Mouse (Mus musculus) granulocyte monocyte progenitor cell, adult 5-6 weeks (primary cell): Measurements from ENCODE around the gene Mta1. TPM values are rescaled to one million over a fixed set of nuclear protein-coding genes. Genes with fewer than 3 reads are reported as not detected.

Source experiments
- ATAC-seq: replicated peaks from 2 replicates; pipeline ENCODE4 v1.8.0; 2016; ENCODE audit warnings: mild to moderate bottlenecking, moderate TSS enrichment, inconsistent platforms; ENCODE audit not compliant: poor library complexity, severe bottlenecking
- total RNA-seq, 2 experiments: library from RNA; stranded (forward) in 1 of 2; stranded (reverse) in 1 of 2; fragments of 200-712, 200-1000 nt in 1 of 2; fragments of >200 nt in 1 of 2; fragmentation: Nextera tagmentation in 1 of 2; gene quantifications; 2 replicates each; pipeline ENCODE4 v1.2.3; 2014 to 2017

Mta1 gene
- total RNA-seq, 2 experiments from 2014 or later = 27.6 to 73.6 TPM

GRCm38 (mm10) chr12:113146112-113147057 is 48.3 kb downstream of the Mta1 start, which contains the start of gene Crip1:
Gene Crip1 (plus strand): TSS chr12:113146316.
- peak; percentile 58 for ATAC-seq

- ATAC-seq = no peak
These were observed 49.4 kb downstream of the Mta1 start for GRCm38 (mm10) chr12:113147481-113147880.

- no peak for ATAC-seq
These were observed 50.4 kb downstream of the Mta1 start for GRCm38 (mm10) chr12:113148381-113149035.

- no peak for ATAC-seq
These were observed 51.3 kb downstream of the Mta1 start for GRCm38 (mm10) chr12:113149341-113149740.

DNA sequence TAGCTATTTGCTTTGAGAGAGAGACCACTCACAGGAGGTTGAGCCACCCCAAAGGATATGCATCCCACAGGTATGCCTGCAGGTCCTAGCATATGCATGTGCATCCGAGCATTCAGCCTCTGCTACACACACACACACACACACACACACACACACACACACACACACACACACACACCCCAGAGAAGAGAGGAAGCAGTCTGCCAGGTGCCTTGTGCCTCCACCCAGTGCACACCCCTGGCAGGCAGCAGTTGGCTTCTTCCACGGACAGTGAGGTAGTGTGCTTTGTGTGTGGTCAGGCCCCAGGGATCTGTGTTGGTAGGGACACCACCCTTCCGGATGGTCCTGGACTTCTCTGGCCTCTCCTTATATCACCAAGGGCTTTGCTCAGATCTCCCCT is 51.8 kb downstream of the Mta1 start:
- no peak for ATAC-seq

GRCm38 (mm10) chr12:113150591-113150990 is 52.5 kb downstream of the Mta1 start:
- no peak for ATAC-seq

DNA sequence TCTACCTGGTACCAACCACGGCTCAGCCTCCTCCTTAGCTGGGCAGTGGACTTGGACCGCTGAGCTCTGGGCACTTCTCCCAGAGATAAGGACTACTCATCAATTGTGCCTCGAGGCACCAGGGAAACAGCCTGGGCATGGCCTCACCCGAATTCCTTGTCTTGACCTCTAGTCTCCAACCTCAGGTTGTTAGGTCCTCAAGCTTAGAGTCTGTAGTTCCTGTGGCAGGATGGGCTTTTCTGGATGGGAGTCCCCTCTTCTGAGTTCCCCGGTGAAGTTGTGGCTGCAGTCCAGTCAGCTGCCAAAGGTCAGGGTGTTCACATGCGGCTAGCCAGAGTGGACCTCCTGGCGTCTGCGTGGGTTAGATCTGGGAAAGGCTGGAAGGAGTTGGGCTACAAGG is 53.0 kb downstream of the Mta1 start:
- no peak for ATAC-seq

- ATAC-seq = peak; percentile 17
These were observed 53.7 kb downstream of the Mta1 start for GRCm38 (mm10) chr12:113151661-113152271.

- ATAC-seq = no peak
These were observed 54.2 kb downstream of the Mta1 start for GRCm38 (mm10) chr12:113152272-113152661.

- ATAC-seq = no peak
These were observed 55.0 kb downstream of the Mta1 start for GRCm38 (mm10) chr12:113152991-113153525.

- peak; percentile 15 for ATAC-seq
These were observed 55.9 kb downstream of the Mta1 start for GRCm38 (mm10) chr12:113153971-113154370.

GRCm38 (mm10) chr12:113154747-113155075 is 56.6 kb downstream of the Mta1 start:
- ATAC-seq = no peak

DNA sequence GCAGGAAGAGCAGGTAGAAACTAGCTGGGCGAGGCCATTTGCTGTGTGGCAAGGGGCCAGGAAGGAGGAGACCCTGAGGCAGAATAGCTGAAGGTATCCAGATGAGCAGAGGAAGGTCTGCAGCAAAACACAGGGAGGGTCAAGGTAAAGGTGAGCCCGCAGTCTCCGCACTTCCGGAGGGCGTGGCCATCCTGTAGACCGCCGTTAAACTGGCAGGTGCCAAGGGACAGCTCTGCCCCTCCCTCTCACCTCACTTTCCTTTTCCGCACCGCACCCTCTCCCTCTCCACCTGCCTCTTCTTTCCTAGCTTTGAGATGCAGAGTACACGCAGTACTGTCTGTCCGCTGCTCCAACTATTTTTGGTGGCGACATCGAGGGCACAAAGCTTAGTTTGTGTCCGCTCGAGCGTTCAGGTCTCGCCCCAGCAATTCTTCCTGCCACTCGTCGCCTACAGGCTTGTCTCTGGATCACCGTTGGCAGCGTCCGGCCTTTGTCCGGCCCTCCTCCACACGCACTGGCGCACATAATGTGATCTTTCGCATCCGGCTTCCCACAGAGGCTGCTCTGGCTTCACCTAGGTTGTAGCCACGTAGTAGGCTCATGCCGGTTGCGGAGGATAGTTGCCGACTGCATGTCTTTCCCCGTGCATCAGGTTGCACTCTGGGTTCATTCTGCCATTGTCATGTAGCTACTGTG is 57.1 kb downstream of the Mta1 start:
- no peak; the same call in 1 of the 2 replicates for ATAC-seq

GRCm38 (mm10) chr12:113155887-113156539 is 57.9 kb downstream of the Mta1 start, which contains the start of gene Tedc1:
Gene Tedc1 (plus strand): TSS chr12:113156421.
- peak; percentile 74 for ATAC-seq

- no peak for ATAC-seq
These were observed 58.5 kb downstream of the Mta1 start for GRCm38 (mm10) chr12:113156540-113156929.

DNA sequence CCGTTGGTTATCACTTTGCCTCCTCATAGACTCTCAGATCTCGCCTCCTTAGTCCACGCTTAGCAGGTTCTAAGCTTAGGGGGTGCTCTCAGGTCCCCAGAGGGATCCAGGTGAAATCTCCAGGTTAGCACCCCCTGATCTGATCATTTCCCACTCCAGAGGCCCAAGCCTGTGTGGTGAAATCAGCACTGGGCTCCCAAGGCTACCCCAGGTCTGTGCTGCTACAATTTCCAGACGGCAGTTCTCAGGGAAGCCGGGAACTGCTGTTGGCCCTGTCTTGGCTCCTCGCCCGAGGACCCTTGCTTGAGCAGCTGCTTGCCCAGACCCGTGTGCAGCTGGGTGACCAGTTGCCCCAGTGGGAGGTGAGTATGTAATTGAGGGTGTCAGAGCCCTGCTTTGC is 58.9 kb downstream of the Mta1 start:
- ATAC-seq = no peak

- ATAC-seq = no peak
These were observed 59.4 kb downstream of the Mta1 start for GRCm38 (mm10) chr12:113157521-113157920.

GRCm38 (mm10) chr12:113157971-113158370 is 59.9 kb downstream of the Mta1 start:
- no peak for ATAC-seq

GRCm38 (mm10) chr12:113163561-113164006 is 65.5 kb downstream of the Mta1 start:
- ATAC-seq = peak; percentile 20
